Mouse (Mus musculus): ENCODE measurements at regions not wholly inside any gene's neighbourhood (a gene's known extent, or its start where the extent isn't known, plus 50 kb on each side); places are given as distances from the start of the nearest gene placed in this dataset.

- no peak for TF ChIP-seq POLR2A (IDR thresholded peaks at IDR 0.05; ENCODE audit: borderline replicate concordance, control insufficient read depth, low read depth, low read length)
- no peak for TF ChIP-seq CTCF (IDR thresholded peaks at IDR 0.05; ENCODE audit: control insufficient read depth, insufficient read depth, low read length)
Measured at GRCm38 (mm10) chr5:105986401-105986800, 110.0 kb downstream of the Zfp326 start.
